Mouse (Mus musculus) lung, embryonic 16.5 days (tissue): ENCODE measurements at regions not wholly inside any gene's neighbourhood (a gene's known extent, or its start where the extent isn't known, plus 50 kb on each side); places are given as distances from the start of the nearest gene placed in this dataset.

Source experiments
- ATAC-seq: fragments of 200-750 bp; cut with Nextera tagmentation; 2 replicates; pipeline ENCODE4 v1.8.0; 2017; ENCODE audit warnings: low read depth, mild to moderate bottlenecking, moderate library complexity
- H3K27ac ChIP-seq: fragments of 300-500 bp; sonication (generic); 2 replicates; pipeline ENCODE4 v1.5.1; 2014; ENCODE audit warnings: mild to moderate bottlenecking, control low read depth, low read length
- H3K27me3 ChIP-seq: fragments of 300-500 bp; sonication (generic); 2 replicates; pipeline ENCODE4 v1.6.1; 2014; ENCODE audit warnings: low read depth, low read length, mixed read lengths; ENCODE audit not compliant: control insufficient read depth, insufficient read depth
- H3K36me3 ChIP-seq: fragments of 300-500 bp; sonication (generic); 2 replicates; pipeline ENCODE4 v1.6.1; 2014; ENCODE audit warnings: low read length; ENCODE audit not compliant: control insufficient read depth, insufficient read depth
- H3K4me1 ChIP-seq: fragments of 300-500 bp; sonication (generic); replicated peaks from 2 replicates; pipeline ENCODE4 v1.6.1; 2014; ENCODE audit warnings: low read length, mixed read lengths; ENCODE audit not compliant: control insufficient read depth, insufficient read depth
- H3K4me2 ChIP-seq: fragments of 300-500 bp; sonication (generic); 2 replicates; pipeline ENCODE4 v1.6.1; 2014; ENCODE audit warnings: low read depth, low read length, control low read depth
- H3K4me3 ChIP-seq: fragments of 300-500 bp; sonication (generic); 2 replicates; pipeline ENCODE4 v1.5.1; 2014; ENCODE audit warnings: mild to moderate bottlenecking, low read length, control low read depth
- H3K9ac ChIP-seq: fragments of 300-500 bp; sonication (generic); 2 replicates; pipeline ENCODE4 v1.6.1; 2014; ENCODE audit warnings: low read length, control low read depth
- H3K9me3 ChIP-seq: fragments of 300-500 bp; sonication (generic); 2 replicates; pipeline ENCODE4 v1.6.1; 2016; ENCODE audit warnings: low read length; ENCODE audit not compliant: control insufficient read depth
- whole genome bisulfite sequencing: fragments of 180-500 bp; shearing (Covaris S2); extraction: QIAGEN DNeasy Blood & Tissue Kit; methylation state at CpG from one replicate; pipeline ENCODE4 v1.1.7; 2014; 5-methylcytosine and 5-hydroxymethylcytosine counted together

GRCm38 (mm10) chr14:45796665-45797319 is 138.8 kb upstream of the Ddhd1 start:
- no peak overlapping the region for H3K4me2 ChIP-seq
- H3K9me3 ChIP-seq, result peaks cover 6% of the 10 kb centered on the region
- H3K9ac ChIP-seq, result no peak overlapping the region
- H3K27me3 ChIP-seq, result no peaks in the 10 kb centered on the region
- H3K4me1 ChIP-seq, result 0 out of 2 replicates have a peak, but pooled peaks cover 2% of the 10 kb centered on the region
- H3K4me3 ChIP-seq, result no peak overlapping the region
- WGBS, result 53% methylated on average over 10 of the region's 10 CpGs
- peak; percentile 80 for ATAC-seq
- peak overlapping the region; percentile 67 for H3K27ac ChIP-seq
- H3K36me3 ChIP-seq, result no peaks in the 10 kb centered on the region

GRCm38 (mm10) chr14:45797320-45797696 is 139.4 kb upstream of the Ddhd1 start:
- H3K4me1 ChIP-seq, result 0 out of 2 replicates have a peak, but pooled peaks cover 2% of the 10 kb centered on the region
- ATAC-seq, result no peak

GRCm38 (mm10) chr14:45799286-45799685 is 141.3 kb upstream of the Ddhd1 start:
- peaks cover 6% of the 10 kb centered on the region for H3K9me3 ChIP-seq
- no peak overlapping the region for H3K27ac ChIP-seq
- no peaks in the 10 kb centered on the region for H3K27me3 ChIP-seq
- H3K4me1 ChIP-seq, result 0 out of 2 replicates have a peak, but pooled peaks cover 2% of the 10 kb centered on the region
- no peak overlapping the region for H3K9ac ChIP-seq
- 62% methylated on average over 2 of the region's 2 CpGs for WGBS
- no peaks in the 10 kb centered on the region for H3K36me3 ChIP-seq
- H3K4me2 ChIP-seq, result no peak overlapping the region
- ATAC-seq, result no peak
- no peak overlapping the region for H3K4me3 ChIP-seq

More at GRCm38 (mm10) chr14:45797320-45797696, 139.4 kb upstream of the Ddhd1 start:
- no peaks in the 10 kb centered on the region for H3K36me3 ChIP-seq
- H3K9me3 ChIP-seq, result peaks cover 6% of the 10 kb centered on the region
- H3K27ac ChIP-seq, result peak overlapping the region; percentile 67
- no peak overlapping the region for H3K4me3 ChIP-seq
- no peaks in the 10 kb centered on the region for H3K27me3 ChIP-seq
- no peak overlapping the region for H3K4me2 ChIP-seq
- 83% methylated on average over 4 of the region's 4 CpGs for WGBS
- H3K9ac ChIP-seq, result no peak overlapping the region

- no peak overlapping the region for H3K27ac ChIP-seq
- no peaks in the 10 kb centered on the region for H3K9me3 ChIP-seq
- no peak for ATAC-seq
- H3K9ac ChIP-seq, result no peak overlapping the region
- no peak overlapping the region for H3K4me2 ChIP-seq
- H3K27me3 ChIP-seq, result no peaks in the 10 kb centered on the region
- peaks cover 3% of the 10 kb centered on the region for H3K4me1 ChIP-seq
- no peak overlapping the region for H3K4me3 ChIP-seq
- H3K36me3 ChIP-seq, result no peaks in the 10 kb centered on the region
- 92% methylated on average over 3 of the region's 3 CpGs for WGBS
Observed at GRCm38 (mm10) chr14:45805950-45806349, 148.0 kb upstream of the Ddhd1 start.

- 51% methylated on average over 7 of the region's 7 CpGs for WGBS
- Histone ChIP-seq H3K4me3 (no peak overlapping the region), H3K9ac (no peak overlapping the region), H3K27ac (no peak overlapping the region), H3K36me3 (no peaks in the 10 kb centered on the region), H3K4me2 (no peak overlapping the region), H3K4me1 (peaks cover 3% of the 10 kb centered on the region), H3K9me3 (no peaks in the 10 kb centered on the region), H3K27me3 (no peaks in the 10 kb centered on the region)
- ATAC-seq, result no peak
Observed at GRCm38 (mm10) chr14:45806726-45807280, 148.9 kb upstream of the Ddhd1 start.

GRCm38 (mm10) chr14:45807767-45808166 is 149.8 kb upstream of the Ddhd1 start:
- H3K9me3 ChIP-seq, result no peaks in the 10 kb centered on the region
- no peak overlapping the region for H3K4me2 ChIP-seq
- no peak overlapping the region for H3K4me3 ChIP-seq
- no peak overlapping the region for H3K27ac ChIP-seq
- peaks cover 3% of the 10 kb centered on the region for H3K4me1 ChIP-seq
- H3K9ac ChIP-seq, result no peak overlapping the region
- ATAC-seq, result no peak
- no peaks in the 10 kb centered on the region for H3K36me3 ChIP-seq
- no peaks in the 10 kb centered on the region for H3K27me3 ChIP-seq
- 85% methylated on average over 7 of the region's 7 CpGs for WGBS

GRCm38 (mm10) chr14:45809491-45809890 is 151.5 kb upstream of the Ddhd1 start:
- no peak for ATAC-seq
- H3K27me3 ChIP-seq, result no peaks in the 10 kb centered on the region
- peaks cover 3% of the 10 kb centered on the region for H3K4me1 ChIP-seq
- H3K27ac ChIP-seq, result no peak overlapping the region
- no peaks in the 10 kb centered on the region for H3K36me3 ChIP-seq
- no peaks in the 10 kb centered on the region for H3K9me3 ChIP-seq
- WGBS, result 92% methylated on average over 7 of the region's 7 CpGs
- no peak overlapping the region for H3K9ac ChIP-seq
- H3K4me3 ChIP-seq, result no peak overlapping the region
- H3K4me2 ChIP-seq, result no peak overlapping the region

- WGBS, result 61% methylated on average over 4 of the region's 4 CpGs
- Histone ChIP-seq H3K4me1 (peaks cover 3% of the 10 kb centered on the region), H3K27me3 (no peaks in the 10 kb centered on the region), H3K4me3 (no peak overlapping the region), H3K36me3 (no peaks in the 10 kb centered on the region), H3K9me3 (no peaks in the 10 kb centered on the region), H3K9ac (no peak overlapping the region), H3K27ac (no peak overlapping the region), H3K4me2 (no peak overlapping the region)
- no peak for ATAC-seq
Observed at GRCm38 (mm10) chr14:45810101-45810500, 152.2 kb upstream of the Ddhd1 start.

- H3K9me3 ChIP-seq, result no peaks in the 10 kb centered on the region
- H3K4me3 ChIP-seq, result no peak overlapping the region
- H3K36me3 ChIP-seq, result no peaks in the 10 kb centered on the region
- no peak for ATAC-seq
- no peak overlapping the region for H3K27ac ChIP-seq
- WGBS, result 30% methylated on average over 3 of the region's 3 CpGs
- peaks cover 3% of the 10 kb centered on the region for H3K4me1 ChIP-seq
- no peaks in the 10 kb centered on the region for H3K27me3 ChIP-seq
- no peak overlapping the region for H3K9ac ChIP-seq
- H3K4me2 ChIP-seq, result no peak overlapping the region
Observed at GRCm38 (mm10) chr14:45810630-45811029, 152.7 kb upstream of the Ddhd1 start.
